In the genomic region with DNA sequence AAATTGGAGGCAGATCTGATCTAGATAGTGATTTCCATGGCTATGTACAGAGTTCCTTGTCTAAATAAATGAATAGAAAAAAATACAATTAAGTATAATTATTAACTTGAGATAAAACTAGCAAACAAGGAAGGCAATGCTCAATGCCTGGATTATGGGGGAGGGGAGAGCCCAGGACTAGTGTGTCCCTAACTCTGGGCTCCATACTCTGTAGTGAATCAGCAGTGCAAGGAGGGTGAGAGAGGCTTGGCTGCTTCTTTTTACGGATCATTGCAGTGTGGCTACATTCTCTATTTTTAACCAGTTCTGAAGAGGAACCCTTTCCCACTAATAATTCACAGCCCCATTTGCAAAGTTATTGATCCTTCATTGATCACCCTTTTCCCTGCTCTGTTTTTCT, we compare ENCODE assay signal across 33 mouse cellular contexts.
"Had no signal": no experiment of that assay in that cellular context is flagged by ENCODE, and none has a peak within 500 bp of the region (broad histone marks: within the 10 kb centered on the region; RNA-seq: fewer than 3 reads in every experiment).

No protein-coding gene starts in this region.

- H3K4me1 ChIP-seq: heart, embryonic 10.5 days; heart, embryonic 12.5 days; heart, embryonic 13.5 days; heart, embryonic 15.5 days; hindbrain, embryonic 10.5 days; hindbrain, embryonic 12.5 days; hindbrain, embryonic 13.5 days; hindbrain, embryonic 15.5 days; intestine, embryonic 15.5 days had no signal

- H3K4me2 ChIP-seq: heart, embryonic 11.5 days; heart, embryonic 12.5 days; heart, embryonic 13.5 days; heart, embryonic 15.5 days; hindbrain, embryonic 12.5 days; hindbrain, embryonic 13.5 days; hindbrain, embryonic 14.5 days; hindbrain, embryonic 15.5 days; intestine, embryonic 15.5 days had no signal

- ATAC-seq: hindbrain, embryonic 16.5 days; inflammation-experienced regulatory T-cells, adult 6 months; intestine, embryonic 15.5 days; intestine, embryonic 16.5 days; intestine, postnatal 0 days had no signal

- H3K9ac ChIP-seq: heart, embryonic 12.5 days; heart, embryonic 13.5 days; heart, embryonic 15.5 days; hindbrain, embryonic 12.5 days; hindbrain, embryonic 13.5 days; hindbrain, embryonic 14.5 days; hindbrain, embryonic 15.5 days; intestine, embryonic 15.5 days had no signal

- H3K4me3 ChIP-seq: heart, adult 2 months; heart, embryonic 10.5 days; heart, embryonic 12.5 days; heart, embryonic 13.5 days; heart, embryonic 15.5 days; hindbrain, embryonic 10.5 days; hindbrain, embryonic 12.5 days; hindbrain, embryonic 13.5 days; hindbrain, embryonic 15.5 days; intestine, embryonic 15.5 days; layer of hippocampus, adult 2 months; left cerebral cortex, adult 2 months had no signal

- H3K9me3 ChIP-seq: heart, embryonic 10.5 days; heart, embryonic 12.5 days; heart, embryonic 13.5 days; heart, embryonic 15.5 days; hindbrain, embryonic 10.5 days; hindbrain, embryonic 12.5 days; hindbrain, embryonic 13.5 days; hindbrain, embryonic 15.5 days; intestine, embryonic 15.5 days had no signal

- H3K27me3 ChIP-seq: heart, embryonic 12.5 days; heart, embryonic 13.5 days; heart, embryonic 15.5 days; hindbrain, embryonic 12.5 days; hindbrain, embryonic 13.5 days; hindbrain, embryonic 15.5 days; intestine, embryonic 15.5 days had no signal

- H3K27ac ChIP-seq: heart, adult 2 months; heart, embryonic 10.5 days; heart, embryonic 13.5 days; heart, embryonic 15.5 days; hindbrain, embryonic 10.5 days; hindbrain, embryonic 12.5 days; hindbrain, embryonic 13.5 days; hindbrain, embryonic 14.5 days; hindbrain, embryonic 15.5 days; hindbrain, postnatal 0 days; intestine, embryonic 15.5 days; kidney, postnatal 0 days; layer of hippocampus, adult 2 months; left cerebral cortex, adult 2 months had no signal

- DNase-seq: heart, adult 18-20 months; heart, adult 2 months; heart, postnatal 10 days; heart, postnatal 14 days; heart, postnatal 36 days; heart, postnatal 4 days; kidney, adult 18-20 months; kidney, adult 2 months; kidney, adult 8-10 months; kidney, postnatal 14 days; kidney, postnatal 25 days; kidney, postnatal 36 days; layer of hippocampus, adult 9-11 months; layer of hippocampus, postnatal 36 days had no signal

- H3K36me3 ChIP-seq: heart, embryonic 10.5 days; heart, embryonic 12.5 days; heart, embryonic 13.5 days; heart, embryonic 15.5 days; hindbrain, embryonic 10.5 days; hindbrain, embryonic 12.5 days; hindbrain, embryonic 13.5 days; hindbrain, embryonic 15.5 days; intestine, embryonic 15.5 days had no signal
